9 mouse cellular contexts compared by ENCODE assay signal in genomic region chr14:57887171-57887570, GRCm38 (mm10). TPM values are rescaled to one million over a fixed set of nuclear protein-coding genes. Genes with fewer than 3 reads are reported as not detected.
DNase-seq lines count a peak whose midpoint lies in the region; ATAC-seq lines count a peak whose summit lies in the region.
"Had no signal": no experiment of that assay in that cellular context is flagged by ENCODE, and none has a peak within 500 bp of the region (broad histone marks: within the 10 kb centered on the region; RNA-seq: fewer than 3 reads in every experiment).

No protein-coding gene starts in this region.

- no peak for DNase-seq in kidney, adult 11 months
- peak; percentile 41 to 50 for DNase-seq in heart, postnatal 14 days
- DNase-seq in lung, postnatal 4 days: peak; percentile 28 to 49
- DNase-seq in right cerebral cortex, postnatal 36 days (ENCODE audit: low spot score in 2 of 2): no peak
- no peak for DNase-seq in spleen, adult 18-20 months
- no peak for DNase-seq in adrenal gland, postnatal 36 days

- H3K9ac ChIP-seq in kidney, embryonic 15.5 days: no peak overlapping the region
- H3K9ac ChIP-seq: limb, embryonic 15.5 days had no signal

- H3K9me3 ChIP-seq in kidney, embryonic 15.5 days (replicated peaks): no peaks in the 10 kb centered on the region
- H3K9me3 ChIP-seq: limb, embryonic 15.5 days had no signal

- H3K27me3 ChIP-seq in kidney, embryonic 15.5 days: no peaks in the 10 kb centered on the region
- H3K27me3 ChIP-seq: limb, embryonic 15.5 days had no signal

- H3K4me2 ChIP-seq in kidney, embryonic 15.5 days: no peak overlapping the region
- H3K4me2 ChIP-seq: limb, embryonic 15.5 days had no signal

- H3K27ac ChIP-seq in kidney, embryonic 15.5 days: peak overlapping the region; percentile 27; the same call in 1 of the 2 replicates
- peak overlapping the region; percentile 18; the same call in 1 of the 2 replicates for H3K27ac ChIP-seq in brown adipose tissue, adult 24 weeks (replicated peaks; ENCODE audit: low read depth, low read length)
- H3K27ac ChIP-seq: limb, embryonic 15.5 days had no signal

- WGBS in kidney, embryonic 15.5 days: 61% methylated on average over 8 of the region's 8 CpGs

- H3K4me3 ChIP-seq in kidney, embryonic 15.5 days (replicated peaks): no peak overlapping the region
- no peak overlapping the region for H3K4me3 ChIP-seq in brown adipose tissue, adult 24 weeks (ENCODE audit: insufficient read depth, low read depth, low read length)
- H3K4me3 ChIP-seq: limb, embryonic 15.5 days had no signal

- no peaks in the 10 kb centered on the region for H3K36me3 ChIP-seq in kidney, embryonic 15.5 days
- H3K36me3 ChIP-seq: limb, embryonic 15.5 days had no signal

- peaks cover 38% of the 10 kb centered on the region for H3K4me1 ChIP-seq in kidney, embryonic 15.5 days
- H3K4me1 ChIP-seq in brown adipose tissue, adult 24 weeks (ENCODE audit: control insufficient read depth, insufficient read depth, insufficient read length, low read length): peaks cover 14% of the 10 kb centered on the region; the same call in 1 of the 2 replicates

- ATAC-seq in kidney, embryonic 15.5 days (replicated peaks; ENCODE audit: low FRiP score): no peak

- intact Hi-C loops in heart, postnatal 14 days (cut with DNase I): loop anchor here (5.0 kb wide), 2 partner anchors 90 to 140 kb away; partner anchors contain the start of genes Gm49361 and Sap18

RNA-seq across cellular contexts. Expression of gene Zdhhc20, which starts 2.9 kb away (rescaled TPM):
- 70.8 and 77.5 TPM in 2 replicates for polyA plus RNA-seq in kidney, embryonic 15.5 days (2015; fragmentation: Nextera tagmentation; extraction: Ambion mirVana)
- 5.1 and 11.0 TPM in 2 replicates for polyA plus RNA-seq in brown adipose tissue, adult 24 weeks (2012; ENCODE audit: insufficient read depth, insufficient read length, missing spikeins)
- 10 to 100 TPM; 12.4 to 16.5 TPM for total RNA-seq in heart, postnatal 14 days (2021)
- 10 to 100 TPM; 36.6 to 50.5 TPM for total RNA-seq in adrenal gland, postnatal 36 days (2021)

Comparison
In these comparisons a context has a peak if more than half of its experiments do, and no peak if none do; other contexts are left out.
1. DNase-seq: peak in heart, postnatal 14 days (2 of 2) and lung, postnatal 4 days (2 of 2); none in kidney, adult 11 months (single experiment), right cerebral cortex, postnatal 36 days (0 of 2), spleen, adult 18-20 months (0 of 2) and adrenal gland, postnatal 36 days (0 of 2).